Mouse (Mus musculus) neutrophil, adult 5-6 weeks (primary cell): ENCODE data around the gene Gstm7. TPM values are rescaled to one million over a fixed set of nuclear protein-coding genes. Genes with fewer than 3 reads are reported as not detected.
"Not testable (repeated sequence)": the region's sequence is repeated elsewhere in the genome, so short reads cannot be mapped to it uniquely, and the experiment has no call there.

ENCODE experiments used
- ATAC-seq: fragments of 151-379, 151-347 bp; 2 replicates; pipeline ENCODE4 v1.8.0; 2017; ENCODE audit warnings: mild to moderate bottlenecking, moderate TSS enrichment; ENCODE audit not compliant: insufficient number of reproducible peaks, poor library complexity, low FRiP score, severe bottlenecking; ENCODE audit errors: extremely low read depth
- total RNA-seq: library from RNA; stranded (forward); fragments of 200-1000 nt; gene quantifications from 2 replicates; pipeline ENCODE4 v1.2.3, GENCODE M21; 2017

Gene Gstm7
- total RNA-seq, 1 experiment from 2014 or later, result not detected

GRCm38 (mm10) chr3:107895194-107895719 lies 36.4 kb downstream of the Gstm7 start:
- no peak for ATAC-seq

GRCm38 (mm10) chr3:107889236-107889635 lies 42.4 kb downstream of the Gstm7 start:
- ATAC-seq, result not testable (repeated sequence)

- no peak for ATAC-seq
These were observed 43.7 kb downstream of the Gstm7 start for GRCm38 (mm10) chr3:107887674-107888495.

DNA sequence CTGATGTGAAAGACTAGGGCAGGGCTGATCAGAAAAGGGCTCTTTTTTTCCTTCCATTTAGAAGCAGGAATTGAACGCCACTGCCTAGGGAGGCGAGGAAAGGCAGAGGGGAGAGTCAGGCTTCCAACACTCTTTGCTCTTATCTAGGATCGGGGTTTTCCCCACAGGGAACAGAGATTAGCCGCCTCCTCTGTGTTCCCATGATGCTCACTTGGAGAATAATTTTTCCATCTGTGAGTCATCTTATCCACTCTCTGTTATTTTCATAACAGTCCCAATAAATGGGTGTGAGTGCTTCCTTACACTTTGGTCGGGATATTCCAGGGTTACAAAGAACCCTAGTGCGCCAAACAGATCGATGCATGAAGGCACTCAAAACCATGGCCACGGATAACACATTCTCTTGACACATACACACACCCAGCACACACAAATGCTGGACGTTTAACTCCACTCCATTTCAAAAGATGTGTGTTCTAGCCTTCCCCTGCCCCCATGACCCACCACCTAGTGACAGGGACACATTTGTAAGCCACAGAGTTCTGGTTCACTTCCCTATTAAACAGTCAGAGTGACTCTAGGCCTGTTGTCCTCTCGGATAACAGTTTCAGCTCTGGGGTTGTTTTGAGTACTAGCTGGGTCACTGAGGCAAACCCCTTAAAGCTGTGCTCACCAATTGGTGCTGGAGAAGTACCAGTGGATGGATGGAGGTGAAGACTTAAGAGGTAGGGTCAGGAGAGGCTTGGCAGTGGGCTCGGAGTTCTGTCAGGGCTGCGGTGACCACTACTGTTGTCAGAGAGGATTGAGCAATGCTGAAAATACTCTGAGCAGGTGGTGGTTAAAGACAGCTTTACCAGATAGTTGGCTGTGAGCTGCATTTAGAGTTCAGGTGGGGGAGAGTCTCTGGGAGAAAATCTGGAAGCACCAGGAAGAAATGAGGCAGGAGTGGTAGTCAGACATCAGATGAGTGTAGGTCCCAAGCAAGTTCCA lies 53.6 kb downstream of the Gstm7 start:
- no peak for ATAC-seq

GRCm38 (mm10) chr3:107877005-107877404 lies 54.6 kb downstream of the Gstm7 start, which contains the start of gene Eps8l3:
Gene Eps8l3 (plus strand): TSS chr3:107877229.
- no peak for ATAC-seq

Other genes with a start within 250 kb of the Gstm7 start
- 61.3 and 64.3 TPM in 2 replicates for gene Ahcyl1, start 235.3 kb downstream of the Gstm7 start, total RNA-seq
- 94.7 and 94.9 TPM in 2 replicates for gene Csf1, start 171.3 kb downstream of the Gstm7 start, total RNA-seq
- not detected in 2 replicates for gene Eps8l3, start 54.6 kb downstream of the Gstm7 start, total RNA-seq
- 0.93 and 1.5 TPM in 2 replicates for gene Gstm5, start 36.0 kb downstream of the Gstm7 start, total RNA-seq
- gene Gstm6, start 11.9 kb upstream of the Gstm7 start, total RNA-seq, result not detected in 2 replicates
- not detected in 2 replicates for gene Gstm3, start 37.5 kb upstream of the Gstm7 start, total RNA-seq
- gene Gstm2, start 54.6 kb upstream of the Gstm7 start, total RNA-seq, result not detected in 2 replicates
- 7.9 and 12.3 TPM in 2 replicates for gene Gstm1, start 86.2 kb upstream of the Gstm7 start, total RNA-seq
- gene Gstm4, start 113.1 kb upstream of the Gstm7 start, total RNA-seq, result 1.7 and 2.3 TPM in 2 replicates
- 16.0 and 18.5 TPM in 2 replicates for gene Ampd2, start 154.8 kb upstream of the Gstm7 start, total RNA-seq
- not detected in 2 replicates for gene Gnat2, start 161.0 kb upstream of the Gstm7 start, total RNA-seq
- gene Gnai3, start 214.3 kb upstream of the Gstm7 start, total RNA-seq, result 143 and 165 TPM in 2 replicates
- gene Gpr61, start 223.1 kb upstream of the Gstm7 start, total RNA-seq, result 0.23 TPM in 1 of 2 replicates, not detected in the other